Mouse (Mus musculus) forebrain, embryonic 14.5 days (tissue): ENCODE results near the gene 2210418O10Rik. TPM values are rescaled to one million over a fixed set of nuclear protein-coding genes. Genes with fewer than 3 reads are reported as not detected.
"Not testable (repeated sequence)": the region's sequence is repeated elsewhere in the genome, so short reads cannot be mapped to it uniquely, and the experiment has no call there.

ENCODE experiments used
- ATAC-seq: fragments of 200-750 bp; cut with Nextera tagmentation; 2 replicates; pipeline ENCODE4 v1.8.0; 2017; ENCODE audit warnings: mild to moderate bottlenecking, moderate library complexity
- DNase-seq: peaks from one replicate; pipeline ENCODE4 v3.0.0-alpha.2; 2015; ENCODE audit warnings: low spot score
- H3K27ac ChIP-seq: fragments of 300-500 bp; sonication (generic); 2 replicates; pipeline ENCODE4 v1.5.1; 2014; ENCODE audit warnings: low read depth, mild to moderate bottlenecking, control low read depth, low read length, moderate library complexity
- H3K27me3 ChIP-seq: fragments of 300-500 bp; sonication (generic); replicated peaks from 2 replicates; pipeline ENCODE4 v1.6.1; 2014; ENCODE audit warnings: low read length, control low read depth, mixed read lengths; ENCODE audit not compliant: control insufficient read depth, insufficient read depth
- H3K36me3 ChIP-seq: fragments of 300-500 bp; sonication (generic); 2 replicates; pipeline ENCODE4 v1.6.1; 2014; ENCODE audit warnings: low read length, control low read depth; ENCODE audit not compliant: control insufficient read depth, insufficient read depth
- H3K4me1 ChIP-seq: fragments of 300-500 bp; sonication (generic); 2 replicates; pipeline ENCODE4 v1.6.1; 2014; ENCODE audit warnings: antibody characterized with exemption, low read length, control low read depth; ENCODE audit not compliant: control insufficient read depth, insufficient read depth
- H3K4me2 ChIP-seq: fragments of 300-500 bp; sonication (generic); 2 replicates; pipeline ENCODE4 v1.6.1; 2014; ENCODE audit warnings: mild to moderate bottlenecking, control low read depth, low read length
- H3K4me3 ChIP-seq: fragments of 300-500 bp; sonication (generic); 2 replicates; pipeline ENCODE4 v1.5.1; 2014; ENCODE audit warnings: low read depth, low read length, control low read depth
- H3K9ac ChIP-seq: fragments of 300-500 bp; sonication (generic); 2 replicates; pipeline ENCODE4 v1.6.1; 2014; ENCODE audit warnings: mild to moderate bottlenecking, low read length, control low read depth, moderate library complexity
- H3K9me3 ChIP-seq: fragments of 300-500 bp; sonication (generic); replicated peaks from 2 replicates; pipeline ENCODE4 v1.6.1; 2016; ENCODE audit warnings: low read length, control low read depth, mixed read lengths; ENCODE audit not compliant: control insufficient read depth
- WGBS: fragments of 180-500 bp; shearing (Covaris S2); extraction: QIAGEN DNeasy Blood & Tissue Kit; methylation state at CpG from one replicate; pipeline ENCODE4 v1.1.7; 2014; 5-methylcytosine and 5-hydroxymethylcytosine counted together
- polyA plus RNA-seq: library from polyadenylated mRNA; unstranded; fragments of >200 nt; fragmentation: Nextera tagmentation; extraction: Ambion mirVana; gene quantifications from 2 replicates; pipeline ENCODE4 v1.2.1, GENCODE M21; 2014

2210418O10Rik gene
- 14.4 and 17.0 TPM in 2 replicates for polyA plus RNA-seq

DNA sequence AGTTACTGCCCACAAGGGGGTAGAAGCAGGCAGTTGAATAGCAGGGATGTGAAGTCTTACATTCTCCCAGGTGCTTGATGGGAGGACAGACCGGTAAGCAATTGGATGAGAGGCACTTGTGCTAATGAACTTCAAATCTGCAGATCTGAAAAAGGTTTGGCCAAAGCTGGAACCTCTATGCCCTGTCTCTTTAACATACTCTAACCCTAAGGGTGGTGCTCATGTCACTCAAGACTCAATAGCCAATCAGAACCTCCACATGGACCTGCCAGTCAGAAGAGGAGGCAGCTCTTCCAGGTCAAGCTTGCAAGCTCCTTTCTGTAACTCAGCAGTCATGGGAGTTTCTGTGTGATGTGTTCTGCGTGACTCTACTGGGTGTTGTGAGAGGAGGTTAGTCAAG is at the start of gene 2210418O10Rik:
2210418O10Rik (plus strand) TSS at position 301 of the 400 bp plus-strand sequence.
- ATAC-seq, H3K9me3 ChIP-seq, H3K9ac ChIP-seq, H3K36me3 ChIP-seq, H3K27me3 ChIP-seq, H3K4me3 ChIP-seq, H3K27ac ChIP-seq, H3K4me1 ChIP-seq, DNase-seq, H3K4me2 ChIP-seq: not testable (repeated sequence)
- no CpG with 5 or more reads among the region's 2 CpGs for WGBS

DNA sequence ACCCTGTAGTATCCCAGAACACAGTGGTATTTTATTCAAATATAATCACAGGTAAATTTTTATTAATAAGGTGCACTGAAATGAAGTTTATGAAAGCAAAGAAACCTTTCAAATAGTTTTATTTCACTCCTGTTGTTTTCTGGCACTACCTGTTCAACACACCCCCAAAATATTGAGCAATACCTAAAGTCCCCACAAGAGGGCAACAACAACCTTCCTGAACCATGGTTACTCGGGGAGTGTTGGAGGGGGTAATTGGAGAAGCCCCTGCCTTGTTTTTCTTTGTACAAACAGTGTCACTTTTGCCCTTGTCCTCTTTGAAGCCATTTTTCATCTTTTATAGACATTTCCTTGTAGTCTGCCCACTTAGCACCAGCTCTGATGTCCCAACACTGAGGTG is 22.1 kb downstream of the 2210418O10Rik start:
- ATAC-seq, H3K9ac ChIP-seq, H3K4me3 ChIP-seq, H3K27me3 ChIP-seq, H3K4me1 ChIP-seq, H3K36me3 ChIP-seq, DNase-seq, H3K9me3 ChIP-seq, H3K27ac ChIP-seq, H3K4me2 ChIP-seq: not testable (repeated sequence)
- no CpG with 5 or more reads among the region's 1 CpGs for WGBS

Other genes with a start within 250 kb of the 2210418O10Rik start
- gene Gm2004, start 76.7 kb upstream of the 2210418O10Rik start, polyA plus RNA-seq = 0.47 and 0.70 TPM in 2 replicates
- gene Gm11009, start 92.9 kb downstream of the 2210418O10Rik start, polyA plus RNA-seq = not detected in 2 replicates
- 9.0 and 13.8 TPM in 2 replicates for gene Gm14435, start 197.0 kb downstream of the 2210418O10Rik start, polyA plus RNA-seq